Mouse (Mus musculus): Measurements from ENCODE around the gene Cemip.

The Cemip gene

DNA sequence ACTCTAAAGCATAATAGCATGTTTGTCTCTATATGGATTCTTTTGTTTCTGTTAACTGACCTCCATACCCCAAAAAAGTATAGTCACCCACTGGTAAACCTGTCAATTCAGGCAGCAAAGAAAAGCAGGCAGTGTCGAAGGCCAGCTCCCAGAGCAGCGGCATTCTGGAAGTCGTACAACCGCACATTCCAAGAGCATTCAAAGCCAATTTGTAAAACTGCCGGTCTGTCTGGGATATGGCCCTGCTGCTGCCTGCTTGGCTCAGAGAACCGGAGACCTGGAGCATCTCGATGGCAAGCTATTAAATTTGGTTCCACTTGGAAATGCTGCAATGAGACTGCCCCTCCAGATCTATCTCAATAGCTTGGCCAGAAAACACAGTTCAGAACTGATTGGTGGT is 113.8 kb downstream of the Cemip start:
- DNase-seq (ENCODE audit: extremely low spot score, low spot score): no peak

DNA sequence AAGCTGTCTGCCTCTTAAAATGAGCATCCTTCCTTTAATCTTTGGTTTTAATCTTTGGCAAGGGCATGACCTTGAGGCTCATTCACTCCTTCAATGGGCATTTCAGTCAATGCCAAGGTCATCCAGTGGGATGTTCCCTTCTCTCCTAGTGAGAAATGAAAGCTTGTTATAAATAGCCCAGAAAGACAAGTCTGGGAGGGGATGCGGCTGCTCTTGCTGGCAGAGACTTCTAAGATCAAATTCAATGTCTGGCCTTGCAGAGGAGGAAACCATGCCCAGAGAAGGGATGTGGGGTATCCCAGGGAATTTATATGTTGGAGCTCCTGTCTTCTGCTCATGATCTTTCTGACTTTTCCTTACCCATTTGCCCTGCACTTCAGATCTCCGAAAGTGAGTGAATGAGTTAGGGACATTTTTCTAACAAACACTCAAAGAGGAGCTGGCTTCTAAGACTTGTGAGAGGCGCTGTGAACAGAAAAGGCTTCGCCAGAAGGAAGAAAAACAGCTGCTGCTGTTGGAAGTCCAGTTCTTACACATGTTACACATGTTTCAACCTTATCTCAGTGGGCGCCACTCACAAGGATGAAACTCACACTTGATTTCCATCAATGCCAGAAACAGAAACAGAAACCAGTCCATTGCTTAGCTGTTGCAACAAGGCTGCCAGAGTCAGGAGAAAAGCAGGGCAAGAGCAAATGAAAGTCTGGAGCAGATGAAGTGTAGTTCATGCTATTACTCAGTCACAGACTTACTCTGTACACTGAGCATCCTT is 120.1 kb downstream of the Cemip start:
- DNase-seq (ENCODE audit: extremely low spot score, low spot score): no peak

DNA sequence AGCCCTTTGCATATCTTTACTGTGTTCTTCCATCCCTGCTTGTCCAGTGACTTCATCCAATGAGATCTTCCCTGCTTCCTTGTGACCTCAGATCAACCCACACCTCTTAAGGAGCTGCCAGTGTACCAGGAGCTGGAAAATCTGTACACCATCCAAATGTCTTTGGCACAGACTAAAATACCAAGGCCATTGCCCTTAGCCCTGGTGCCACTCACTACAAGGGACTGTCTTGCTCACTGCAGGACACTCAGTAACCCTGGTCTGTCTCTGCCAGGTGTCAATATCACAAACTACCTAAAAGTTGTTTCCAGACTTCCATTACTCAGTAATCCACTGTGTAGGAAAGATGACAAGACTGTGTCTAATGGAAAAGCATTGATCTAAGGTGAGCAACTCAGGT is 121.1 kb downstream of the Cemip start:
- no peak for DNase-seq (ENCODE audit: extremely low spot score, low spot score)

DNA sequence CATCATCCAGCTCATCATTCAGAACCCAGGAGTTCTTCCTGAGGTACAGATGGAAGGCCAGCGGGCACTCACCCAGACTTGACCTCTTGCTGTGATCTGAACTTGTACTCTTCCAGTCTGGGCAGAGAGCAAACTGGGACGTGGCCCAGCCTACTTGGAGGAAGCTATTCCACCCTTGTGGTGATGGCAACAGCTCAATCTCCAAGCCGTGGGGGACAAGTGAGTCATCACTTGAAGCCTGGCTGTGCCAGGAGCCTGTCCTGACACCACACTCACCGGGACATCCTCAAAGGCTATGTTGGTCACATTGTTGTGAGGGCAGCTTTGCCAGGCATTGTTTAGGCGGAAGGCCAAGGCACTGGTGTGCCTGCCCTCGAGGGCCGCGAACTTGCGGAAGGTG is 133.8 kb downstream of the Cemip start:
- DNase-seq (ENCODE audit: extremely low spot score, low spot score): no peak

DNA sequence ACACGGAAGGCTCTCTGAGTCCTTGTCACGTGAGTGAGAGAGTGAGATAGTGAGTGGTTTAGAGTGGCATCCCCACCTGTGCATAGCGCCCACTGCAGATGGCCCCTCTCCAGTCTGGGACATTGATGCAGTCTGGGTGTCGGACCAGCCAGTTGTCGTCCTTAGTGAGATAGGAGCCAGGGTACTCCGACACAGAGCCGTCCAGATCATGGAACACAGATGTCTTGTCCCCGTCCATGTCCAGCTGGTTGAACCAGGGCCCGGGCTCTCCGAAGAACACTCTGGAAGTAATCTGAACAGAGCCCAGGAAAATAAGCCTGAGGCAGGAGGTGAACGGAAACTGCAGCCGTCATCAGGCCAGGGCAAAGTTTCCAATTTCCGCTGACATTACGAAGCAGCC is 135.0 kb downstream of the Cemip start:
- DNase-seq (ENCODE audit: extremely low spot score, low spot score): no peak

DNA sequence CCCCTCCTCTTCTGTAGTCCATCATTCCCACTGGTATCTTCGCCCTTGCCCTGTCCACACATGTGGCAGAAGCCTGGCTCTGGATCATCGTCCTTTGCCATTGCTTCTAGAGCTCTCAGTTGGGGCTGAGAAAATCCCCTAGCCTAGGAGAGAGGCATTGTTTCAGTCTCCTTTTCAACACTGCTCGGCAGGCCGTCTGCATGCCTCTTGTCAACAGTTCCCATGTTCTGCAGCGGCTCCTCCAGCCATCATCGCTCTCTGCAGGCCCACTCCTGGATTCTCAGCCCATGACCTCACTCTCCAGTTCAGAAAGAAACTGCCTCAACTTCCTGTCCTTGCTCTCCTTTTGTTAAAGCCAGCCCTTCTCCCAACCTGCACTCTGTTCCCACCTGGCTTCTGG is 136.6 kb downstream of the Cemip start:
- DNase-seq (ENCODE audit: extremely low spot score, low spot score): no peak

DNA sequence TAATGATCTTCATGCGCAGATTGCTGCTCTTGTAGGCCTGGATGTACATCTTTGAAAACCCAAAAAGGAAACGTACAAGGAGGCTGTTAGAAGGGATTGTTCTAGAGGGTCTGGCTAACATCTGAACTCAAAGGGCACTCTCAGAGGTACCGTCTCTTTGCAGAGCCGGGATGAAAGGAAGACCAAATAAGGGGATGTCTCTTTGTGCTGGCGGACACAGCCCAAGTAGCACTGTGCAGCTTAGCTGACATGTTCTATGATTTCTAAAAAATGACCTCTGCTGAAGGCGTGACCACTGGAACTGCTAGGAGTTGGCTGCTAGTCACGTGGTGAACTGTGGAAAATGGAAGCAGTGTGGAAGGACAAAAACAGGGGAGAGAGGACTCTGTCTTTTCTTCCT is 137.6 kb downstream of the Cemip start:
- no peak for DNase-seq (ENCODE audit: extremely low spot score, low spot score)

DNA sequence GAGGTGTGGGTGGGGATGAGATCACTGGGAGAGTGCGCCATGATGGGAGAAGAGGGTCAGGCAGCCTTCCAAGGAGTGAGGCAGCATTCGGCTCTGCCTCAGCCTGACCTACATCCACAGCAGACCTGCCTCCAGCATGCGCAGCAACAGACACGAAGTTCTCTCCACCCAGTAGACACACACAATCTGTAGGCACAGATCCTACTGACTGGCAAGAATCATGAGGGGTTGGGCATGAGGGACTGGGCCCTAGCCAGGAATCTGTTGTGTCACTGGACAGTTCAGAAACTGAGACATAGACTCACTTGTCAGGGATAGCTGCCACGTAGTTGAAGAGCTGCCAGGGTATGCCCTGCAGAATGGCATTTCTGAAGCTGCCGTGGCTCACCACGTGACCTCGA is 144.6 kb downstream of the Cemip start:
- DNase-seq (ENCODE audit: extremely low spot score, low spot score): no peak

DNA sequence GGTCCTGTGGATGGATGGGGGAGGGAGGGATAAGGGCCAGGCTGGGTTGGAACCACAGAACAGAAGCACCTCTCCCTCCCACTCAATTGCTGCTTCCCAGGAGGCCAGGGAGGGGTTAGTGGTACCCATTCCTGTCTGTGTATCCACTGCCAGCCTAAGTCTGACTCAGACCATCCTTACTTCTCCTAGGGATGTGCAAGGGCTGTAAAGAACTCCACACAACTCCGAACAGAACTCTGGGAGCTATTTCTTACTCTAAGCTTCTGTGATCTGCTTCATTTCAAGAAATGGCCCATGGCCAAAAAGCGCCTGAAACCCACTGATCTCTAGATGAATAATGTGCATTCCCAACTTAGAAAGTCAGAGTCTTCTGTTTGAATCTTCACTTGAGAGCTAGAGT is 146.2 kb downstream of the Cemip start:
- no peak for DNase-seq (ENCODE audit: extremely low spot score, low spot score)

DNA sequence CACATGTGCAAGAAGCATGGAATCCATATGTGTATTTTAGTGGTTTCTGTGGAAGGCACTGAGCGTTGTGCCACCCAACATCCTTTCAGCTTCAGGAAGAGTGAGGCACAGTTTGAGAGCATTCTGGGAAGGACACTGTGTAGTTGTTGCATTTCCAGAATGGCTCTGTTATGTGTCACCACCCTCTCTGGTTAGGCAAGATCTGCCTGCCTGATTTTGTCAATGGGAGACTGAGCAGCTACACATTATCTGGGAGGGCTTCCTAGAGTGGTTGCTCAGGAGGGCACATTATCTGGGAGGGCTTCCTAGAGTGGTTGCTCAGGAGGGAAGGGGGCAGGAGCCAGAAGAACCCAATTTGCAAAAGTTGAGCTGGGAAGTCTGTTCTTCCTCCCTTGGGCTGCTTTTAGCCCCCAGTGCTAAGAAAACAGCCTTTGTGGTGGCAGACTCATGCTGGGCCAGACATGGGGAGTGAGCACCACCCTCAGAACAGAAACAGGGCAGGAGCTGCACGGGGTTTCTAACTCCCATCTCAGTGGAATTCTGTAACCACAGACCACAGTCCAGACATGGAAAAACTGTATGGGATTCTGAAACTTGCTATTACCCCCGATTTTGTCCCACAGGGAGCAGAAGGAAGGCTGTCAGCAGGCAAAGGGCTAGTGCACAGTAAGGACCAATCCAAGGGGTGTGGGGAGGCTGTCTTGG is 147.1 kb downstream of the Cemip start:
- DNase-seq (ENCODE audit: extremely low spot score, low spot score): no peak

DNA sequence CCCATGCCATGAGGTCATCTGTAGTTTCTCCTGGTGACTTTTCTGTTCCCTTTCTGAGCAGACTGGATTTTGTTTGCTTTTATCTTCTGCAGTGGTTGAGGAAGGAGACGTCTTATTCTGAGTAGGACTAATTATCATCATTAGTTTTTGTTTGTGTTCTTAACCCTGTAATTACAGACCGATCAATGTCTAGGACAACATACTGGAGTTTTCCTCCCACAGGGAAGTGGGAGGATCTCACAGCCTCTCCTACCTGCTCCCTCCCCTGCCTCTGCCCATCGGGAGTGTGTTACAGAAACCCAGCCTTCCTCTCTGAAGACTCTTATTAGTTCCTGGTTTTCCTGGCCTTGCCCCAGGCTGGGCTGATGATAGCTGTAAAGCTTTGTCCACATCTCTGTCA is 164.7 kb downstream of the Cemip start:
- no peak for DNase-seq (ENCODE audit: extremely low spot score, low spot score)

DNA sequence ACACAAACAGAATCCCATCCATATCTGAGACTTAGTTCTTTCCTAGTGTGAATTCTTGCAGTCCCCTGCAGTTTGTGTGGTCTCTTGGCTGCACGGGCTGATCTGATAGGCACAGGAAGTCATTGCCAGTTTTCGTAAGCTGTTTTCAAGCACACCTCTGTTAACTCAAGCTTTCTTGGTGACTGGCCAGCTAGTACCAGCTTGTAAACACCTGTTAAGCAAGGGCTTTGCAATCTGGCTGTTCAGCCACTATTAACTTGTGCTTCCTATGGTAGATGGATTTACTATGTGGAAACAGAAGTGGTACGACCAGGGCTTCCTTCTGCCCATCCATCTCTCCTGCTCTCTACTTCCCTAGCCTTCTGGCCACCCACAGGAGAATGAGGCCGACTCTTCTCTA is 166.1 kb downstream of the Cemip start:
- no peak for DNase-seq (ENCODE audit: extremely low spot score, low spot score)

DNA sequence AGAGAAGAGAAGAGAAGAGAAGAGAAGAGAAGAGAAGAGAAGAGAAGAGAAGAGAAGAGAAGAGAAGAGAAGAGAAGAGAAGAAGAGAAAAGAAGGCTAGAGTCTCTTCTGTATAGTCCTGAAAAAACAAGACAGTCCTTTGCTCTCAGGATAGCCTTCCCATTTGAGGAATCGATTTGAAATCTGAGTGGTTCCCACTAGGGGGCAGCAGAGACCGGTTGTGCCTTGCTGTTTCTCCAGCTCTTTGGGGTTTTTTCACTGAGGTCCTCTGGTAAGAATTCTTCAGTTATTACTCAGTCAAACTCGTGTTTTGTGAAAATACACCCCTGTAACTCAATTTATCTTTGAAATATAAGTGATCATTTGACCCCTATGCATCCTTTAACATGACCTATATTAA is 171.7 kb downstream of the Cemip start:
- DNase-seq (ENCODE audit: extremely low spot score, low spot score): peak; percentile 82

DNA sequence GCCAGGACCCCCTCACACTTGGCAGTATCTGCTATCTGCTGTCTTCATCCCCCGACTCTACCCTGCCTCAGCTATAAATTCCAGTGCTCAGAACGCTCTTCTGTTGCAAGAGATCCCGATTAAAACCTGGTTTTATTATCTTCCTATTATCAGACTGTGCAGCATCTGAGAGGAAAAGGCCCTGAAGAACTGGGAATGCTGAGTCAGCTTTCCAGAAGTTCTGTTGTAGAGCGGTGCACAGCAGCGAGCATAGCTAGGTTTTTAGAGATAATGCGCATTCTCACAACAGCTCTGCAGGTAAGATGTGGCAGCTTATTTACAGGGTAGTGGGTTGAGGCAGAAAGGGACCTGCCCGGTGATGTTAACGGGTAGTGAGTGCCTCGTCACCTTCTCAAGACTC is 172.3 kb downstream of the Cemip start:
- DNase-seq (ENCODE audit: extremely low spot score, low spot score): no peak

DNA sequence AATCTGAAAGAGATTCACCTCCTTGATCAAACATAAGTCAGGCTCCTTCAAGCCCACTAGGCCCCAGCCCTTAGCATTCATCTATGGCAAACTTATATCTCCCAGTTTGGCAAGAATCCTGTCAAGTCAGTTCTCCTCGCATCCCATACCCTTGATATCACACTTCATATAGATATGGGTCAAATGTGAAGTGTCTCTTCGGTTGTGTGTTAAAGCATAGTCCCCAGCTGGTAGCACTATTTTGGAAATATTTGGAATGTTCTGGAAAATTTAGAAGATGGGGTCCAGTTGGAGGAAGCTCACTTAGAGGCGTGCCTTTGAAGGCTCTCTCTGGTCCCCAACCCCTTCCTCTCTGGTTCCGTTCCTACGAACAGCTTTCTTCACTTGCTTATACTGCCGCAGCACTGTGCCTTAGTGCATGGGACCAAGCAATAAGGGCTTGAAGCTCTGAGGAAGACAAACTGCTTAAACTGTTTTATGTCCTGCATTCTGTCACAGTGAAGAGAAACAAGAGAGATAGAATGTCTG is 172.8 kb downstream of the Cemip start:
- no peak for DNase-seq (ENCODE audit: extremely low spot score, low spot score)

DNA sequence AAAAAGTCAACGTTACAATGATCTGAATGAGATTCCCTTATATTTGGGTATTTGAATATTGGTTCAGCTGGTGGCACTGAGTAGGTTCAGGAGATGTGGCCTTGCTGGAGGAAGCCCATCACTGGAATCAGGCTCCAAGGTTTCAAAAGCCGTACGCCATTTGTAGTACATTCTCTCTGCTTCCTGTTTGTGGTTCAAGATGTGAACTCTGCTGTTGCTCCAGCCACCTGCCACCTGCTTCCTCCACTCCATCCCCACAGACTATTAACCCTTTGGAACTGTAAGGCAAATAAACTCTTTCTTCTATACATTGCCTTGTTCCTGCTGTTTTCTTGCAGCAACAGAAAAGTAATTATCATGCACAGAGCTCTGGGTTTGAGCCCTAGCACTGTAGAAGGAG is 174.4 kb downstream of the Cemip start:
- no peak for DNase-seq (ENCODE audit: extremely low spot score, low spot score)

DNA sequence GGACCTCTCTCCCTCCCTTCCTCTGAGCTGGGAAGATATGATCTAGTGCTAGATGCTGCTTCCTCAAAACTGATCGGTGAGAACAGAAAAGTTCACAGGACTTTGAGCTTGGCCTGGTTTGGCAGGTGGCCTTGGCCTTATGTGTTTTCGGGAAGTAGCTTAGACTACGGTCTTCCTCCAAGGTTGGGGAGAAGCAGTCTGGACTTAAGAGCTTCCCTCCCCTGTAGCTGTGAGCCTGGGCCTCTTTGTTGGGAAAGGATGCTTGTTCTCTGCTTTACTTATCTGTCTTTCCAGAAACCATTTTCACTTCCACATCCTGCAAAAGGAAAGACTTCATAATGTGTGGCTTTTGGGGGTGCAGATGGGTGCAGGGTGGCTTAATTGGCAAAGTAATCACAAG is 181.5 kb downstream of the Cemip start:
- no peak for DNase-seq (ENCODE audit: extremely low spot score, low spot score)

DNA sequence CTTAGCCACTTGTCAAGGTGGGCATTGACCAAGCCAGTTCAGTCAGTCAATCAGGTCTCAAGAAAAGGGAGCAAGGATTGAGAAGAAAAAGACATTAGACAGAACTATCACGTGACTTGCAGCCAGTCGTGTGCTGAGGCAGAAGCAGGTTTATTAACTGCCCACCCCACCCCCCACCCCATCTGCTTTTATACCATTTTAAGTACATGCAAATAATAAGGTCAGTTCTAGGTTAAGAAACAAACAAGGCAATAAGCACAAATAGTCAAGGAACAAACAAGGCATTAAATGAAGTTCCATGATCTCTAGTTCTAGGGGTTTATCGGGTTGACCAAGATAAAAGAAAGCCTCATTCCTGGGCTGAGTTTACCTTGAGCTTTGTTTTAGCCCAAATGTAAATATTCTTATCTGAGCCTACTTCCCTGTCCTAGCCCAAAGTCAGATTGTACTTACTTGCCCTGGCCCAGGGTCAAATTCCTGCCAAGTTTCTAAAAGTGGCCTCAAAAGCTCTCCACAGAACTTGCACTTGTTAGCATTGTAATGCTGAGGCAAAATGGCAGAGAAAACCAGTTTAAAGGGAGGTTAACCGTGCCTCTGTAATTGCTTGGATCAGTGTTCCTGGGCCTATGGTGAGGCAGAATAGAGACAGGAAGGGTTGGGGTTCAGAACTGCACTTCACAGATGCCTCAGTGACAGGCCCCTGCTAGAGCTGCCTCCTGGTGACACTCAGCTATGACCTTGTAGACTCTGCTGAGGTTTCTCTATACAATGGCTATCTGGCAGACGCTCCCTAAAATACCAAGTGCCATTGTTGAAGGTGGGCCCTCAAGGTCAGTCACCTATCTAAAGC is 183.8 kb downstream of the Cemip start:
- DNase-seq (ENCODE audit: extremely low spot score, low spot score): no peak

DNA sequence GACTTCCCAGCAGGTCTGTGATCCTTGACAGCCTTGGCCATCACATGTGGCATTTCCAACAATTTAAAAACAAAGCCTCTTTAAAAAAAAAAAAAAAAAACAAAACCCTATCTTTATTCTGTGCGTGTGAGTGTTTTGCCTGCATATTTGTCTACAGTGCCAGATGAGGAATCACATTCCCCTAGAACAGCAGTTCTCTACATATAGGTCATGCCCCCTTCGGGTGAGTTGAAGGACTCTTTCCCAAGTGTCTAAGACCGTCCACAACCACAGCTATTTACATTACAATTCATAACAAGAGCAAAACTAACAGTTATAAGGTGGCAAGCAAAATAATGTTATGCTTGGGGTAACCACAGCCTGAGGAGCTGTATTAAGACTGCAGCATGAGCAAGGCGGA is 184.9 kb downstream of the Cemip start:
- DNase-seq (ENCODE audit: extremely low spot score, low spot score): no peak

DNA sequence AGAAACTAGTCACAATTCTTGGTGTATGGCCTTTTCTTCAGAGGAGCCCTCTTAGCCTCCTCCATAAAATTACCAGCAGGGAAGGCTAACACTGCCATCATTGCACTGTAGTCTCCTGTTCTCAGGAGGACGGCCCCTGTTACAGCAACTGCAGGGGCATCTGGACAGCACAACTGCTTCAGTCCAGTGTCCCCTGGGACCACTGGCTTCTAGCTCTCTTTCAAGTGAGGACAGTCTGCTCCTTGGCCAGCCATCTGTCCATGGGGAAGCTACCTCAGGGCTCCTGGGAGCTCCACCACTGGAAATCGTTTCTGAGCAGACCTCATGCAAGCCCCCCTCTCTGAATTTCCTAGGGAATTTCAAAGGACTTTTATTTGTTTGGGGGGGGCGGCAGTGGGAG is 185.8 kb downstream of the Cemip start:
- DNase-seq (ENCODE audit: extremely low spot score, low spot score): no peak

DNA sequence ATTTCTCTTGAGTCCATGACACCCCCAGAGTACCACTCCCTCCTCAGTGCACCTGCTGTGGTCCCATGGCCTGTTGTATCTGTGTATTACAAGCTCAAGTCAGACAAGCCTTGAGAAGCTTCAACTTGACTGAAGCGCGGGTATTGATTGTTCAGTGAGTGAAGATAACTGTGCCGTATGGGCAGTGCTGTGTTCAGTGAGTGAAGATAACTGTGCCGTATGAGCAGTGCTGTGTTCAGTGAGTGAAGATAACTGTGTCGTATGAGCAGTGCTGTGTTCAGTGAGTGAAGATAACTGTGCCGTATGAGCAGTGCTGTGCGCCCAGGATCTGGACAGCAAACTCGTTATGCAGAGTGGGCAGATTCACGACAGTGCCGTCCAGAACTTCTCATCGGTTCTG is 188.0 kb downstream of the Cemip start:
- no peak for DNase-seq (ENCODE audit: extremely low spot score, low spot score)

Measured in neural tube, embryonic 10.5 days (tissue).